8 mouse cellular contexts compared by ENCODE assay signal in the genomic region with DNA sequence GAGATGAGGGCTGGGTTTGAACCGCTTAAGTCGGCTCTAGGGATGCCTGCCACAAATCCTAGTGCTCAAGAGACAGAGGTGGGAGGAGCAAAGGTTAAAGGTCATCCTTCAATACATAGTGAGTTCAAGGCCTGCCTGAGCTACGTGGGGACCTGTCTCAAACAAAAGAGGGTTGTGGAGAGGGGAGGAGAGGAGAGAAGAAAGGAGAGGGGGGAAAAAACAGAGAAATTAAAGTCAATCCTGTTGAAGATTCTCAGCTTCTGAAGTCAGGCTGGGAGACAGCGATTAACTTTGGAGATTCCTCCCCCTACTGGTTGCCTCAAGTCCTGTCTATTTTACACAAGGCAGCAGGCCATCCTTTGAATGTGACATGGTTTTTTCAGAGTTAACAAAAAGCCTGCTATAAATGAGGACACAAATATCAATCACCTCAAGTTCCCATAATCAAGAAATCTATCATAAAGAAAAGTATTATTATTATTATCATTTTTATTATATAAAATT. TPM values are rescaled to one million over a fixed set of nuclear protein-coding genes. Genes with fewer than 3 reads are reported as not detected.
DNase-seq lines count a peak whose midpoint lies in the region; ATAC-seq lines count a peak whose summit lies in the region.

No protein-coding gene starts in this region.

- no peaks in the 10 kb centered on the region for H3K36me3 ChIP-seq in intestine, embryonic 14.5 days (ENCODE audit: control insufficient read depth, insufficient read depth, low read length)
- no peaks in the 10 kb centered on the region for H3K36me3 ChIP-seq in intestine, embryonic 15.5 days

- no peaks in the 10 kb centered on the region for H3K9me3 ChIP-seq in intestine, embryonic 14.5 days (ENCODE audit: control insufficient read depth, low read length)
- no peaks in the 10 kb centered on the region for H3K9me3 ChIP-seq in intestine, embryonic 15.5 days

- 34% methylated on average over 4 of the region's 4 CpGs for WGBS in intestine, embryonic 14.5 days
- WGBS in intestine, embryonic 15.5 days: 43% methylated on average over 4 of the region's 4 CpGs

- 0 out of 2 replicates have a peak, but pooled peaks have one; percentile 19 for ATAC-seq in intestine, embryonic 14.5 days (replicated peaks; ENCODE audit: low FRiP score, low TSS enrichment, low read depth)
- no peak for ATAC-seq in intestine, embryonic 15.5 days
- ATAC-seq in common myeloid progenitor, adult 5-6 weeks (replicated peaks; ENCODE audit: low read depth, poor library complexity, severe bottlenecking): peak; percentile 65

- 0 out of 2 replicates have a peak, but pooled peaks cover 3% of the 10 kb centered on the region for H3K27me3 ChIP-seq in intestine, embryonic 14.5 days (replicated peaks; ENCODE audit: control insufficient read depth, insufficient read depth, low read length)
- no peaks in the 10 kb centered on the region; the same call in 1 of the 2 replicates for H3K27me3 ChIP-seq in intestine, embryonic 15.5 days (replicated peaks)

- no peak overlapping the region for H3K4me3 ChIP-seq in intestine, embryonic 14.5 days (ENCODE audit: low read depth, low read length)
- no peak overlapping the region for H3K4me3 ChIP-seq in intestine, embryonic 15.5 days (replicated peaks)

- H3K9ac ChIP-seq in intestine, embryonic 14.5 days (ENCODE audit: low read length): no peak overlapping the region
- H3K9ac ChIP-seq in intestine, embryonic 15.5 days: no peak overlapping the region

- no peak overlapping the region for H3K27ac ChIP-seq in intestine, embryonic 14.5 days (ENCODE audit: low read depth)
- H3K27ac ChIP-seq in intestine, embryonic 15.5 days: no peak overlapping the region

- peak; percentile 8 to 64 for DNase-seq in adrenal gland, adult (ENCODE audit: inconsistent age in 2 of 2, low spot score in 1 of 2)
- no peak for DNase-seq in adrenal gland, adult 8-10 months
- no peak for DNase-seq in intestine, embryonic 14.5 days (ENCODE audit: low spot score)
- DNase-seq in 3T3-L1 (ENCODE audit: low read depth, low spot score): peak; percentile 72
- peak; percentile 16 for DNase-seq in retina, adult 2 months (ENCODE audit: low read depth, low spot score)
- DNase-seq in gastrocnemius, postnatal 4 days (ENCODE audit: low spot score in 2 of 2): no peak

- H3K4me2 ChIP-seq in intestine, embryonic 14.5 days (ENCODE audit: low read length): no peak overlapping the region
- H3K4me2 ChIP-seq in intestine, embryonic 15.5 days (replicated peaks): no peak overlapping the region

- no peaks in the 10 kb centered on the region for H3K4me1 ChIP-seq in intestine, embryonic 14.5 days (replicated peaks; ENCODE audit: control insufficient read depth, insufficient read depth, low read length)
- no peaks in the 10 kb centered on the region for H3K4me1 ChIP-seq in intestine, embryonic 15.5 days (replicated peaks)

RNA-seq across cellular contexts. Expression of a gene that starts 5.8 kb away (rescaled TPM):
- 10 to 100 TPM; 47.2 to 57.8 (median 53.3) TPM for total RNA-seq in adrenal gland, adult 8-10 months (2022)
- polyA plus RNA-seq in intestine, embryonic 14.5 days (2014; fragmentation: Nextera tagmentation; extraction: Ambion mirVana): 7.8 and 8.0 TPM in 2 replicates
- 9.4 and 9.9 TPM in 2 replicates for polyA plus RNA-seq in intestine, embryonic 15.5 days (2015; fragmentation: Nextera tagmentation; extraction: Ambion mirVana)
- 9.9 and 13.8 TPM in 2 replicates for total RNA-seq in common myeloid progenitor, adult 5-6 weeks (2017)
- 10 to 100 TPM; 45.3 to 48.2 TPM for total RNA-seq in gastrocnemius, postnatal 4 days (2021)

Comparison
In these comparisons a context has a peak if more than half of its experiments do, and no peak if none do; other contexts are left out.
1. DNase-seq: peak in adrenal gland, adult (2 of 2), 3T3-L1 (single experiment) and retina, adult 2 months (single experiment); none in adrenal gland, adult 8-10 months (single experiment), intestine, embryonic 14.5 days (single experiment) and gastrocnemius, postnatal 4 days (0 of 2).